Comparison of ENCODE assay signal across 11 mouse cellular contexts in genomic region chr8:85602737-85603136, GRCm38 (mm10). TPM values are rescaled to one million over a fixed set of nuclear protein-coding genes. Genes with fewer than 3 reads are reported as not detected.
DNase-seq lines count a peak whose midpoint lies in the region; TF ChIP-seq lines count a peak whose summit lies in the region.
"Had no signal": no experiment of that assay in that cellular context is flagged by ENCODE, and none has a peak within 500 bp of the region (broad histone marks: within the 10 kb centered on the region; RNA-seq: fewer than 3 reads in every experiment).

No protein-coding gene starts in this region.

- no peak; a peak in 1 of 4 replicates for TF ChIP-seq POLR2A in MEL (IDR thresholded peaks at IDR 0.05; ENCODE audit: control insufficient read depth in 1 of 2, insufficient read depth in 1 of 2, low read depth in 1 of 2, low read length in 2 of 2, poor library complexity in 1 of 2)
- TF ChIP-seq POLR2A in lung, adult 2 months (IDR thresholded peaks at IDR 0.05; ENCODE audit: borderline replicate concordance, extremely low read depth, low read depth, low read length) = no peak

- WGBS in lung, adult 2 months = 84% methylated on average over 4 of the region's 4 CpGs

- H3K9me3 ChIP-seq in MEL (replicated peaks; ENCODE audit: insufficient read depth, low read length) = no peaks in the 10 kb centered on the region
- H3K9me3 ChIP-seq: embryonic facial prominence, embryonic 13.5 days; G1E; hindbrain, embryonic 12.5 days had no signal

- TF ChIP-seq RAD21 in MEL (IDR thresholded peaks at IDR 0.05; ENCODE audit: low read depth, low read length) = no peak

- peaks cover 0 to 18% of the 10 kb centered on the region in 2 experiments; a peak in 2 of 4 replicates for H3K36me3 ChIP-seq in MEL (ENCODE audit: control insufficient read depth in 1 of 2, insufficient read depth in 2 of 2, low read length in 2 of 2)
- H3K36me3 ChIP-seq: embryonic facial prominence, embryonic 13.5 days; G1E; hindbrain, embryonic 12.5 days had no signal

- peak overlapping the region; percentile 36 for H3K9ac ChIP-seq in MEL (ENCODE audit: control insufficient read depth, low read depth, low read length, poor library complexity, severe bottlenecking)
- H3K9ac ChIP-seq: embryonic facial prominence, embryonic 13.5 days; hindbrain, embryonic 12.5 days had no signal

- TF ChIP-seq EP300 in MEL (IDR thresholded peaks at IDR 0.05; ENCODE audit: low read depth in 1 of 2, low read length in 2 of 2) = no peak

- H3K4me3 ChIP-seq in MEL (ENCODE audit: control insufficient read depth in 1 of 2, insufficient read depth in 1 of 2, low read depth in 2 of 2, low read length in 2 of 2) = 0 out of 4 replicates have a peak overlapping the region, but pooled peaks of 1 of the 2 experiments have one; percentile 1
- H3K4me3 ChIP-seq in lung, adult 2 months (replicated peaks; ENCODE audit: extremely low read depth, low read depth, low read length) = no peak overlapping the region
- H3K4me3 ChIP-seq: embryonic facial prominence, embryonic 13.5 days; hindbrain, embryonic 12.5 days had no signal

- peaks cover 7 to 28% of the 10 kb centered on the region in 2 experiments; a peak in 3 of 4 replicates for H3K4me1 ChIP-seq in MEL (ENCODE audit: control insufficient read depth in 1 of 2, insufficient read depth in 2 of 2, low read length in 2 of 2)
- H3K4me1 ChIP-seq in lung, adult 2 months (ENCODE audit: control insufficient read depth, insufficient read depth, low read length) = no peaks in the 10 kb centered on the region
- H3K4me1 ChIP-seq: embryonic facial prominence, embryonic 13.5 days; hindbrain, embryonic 12.5 days had no signal

- no peaks in the 10 kb centered on the region; a peak in 1 of 4 replicates for H3K27me3 ChIP-seq in MEL (ENCODE audit: control insufficient read depth in 1 of 2, insufficient read depth in 2 of 2, low read length in 2 of 2)
- H3K27me3 ChIP-seq: embryonic facial prominence, embryonic 13.5 days; hindbrain, embryonic 12.5 days had no signal

- no peaks in the 10 kb centered on the region for H3K79me2 ChIP-seq in MEL (ENCODE audit: control insufficient read depth, insufficient read depth, low read length, poor library complexity)

- peak overlapping the region; percentile 23; the same call in 1 of the 2 replicates for H3K27ac ChIP-seq in MEL (ENCODE audit: control insufficient read depth, low read depth, low read length)
- H3K27ac ChIP-seq: embryonic facial prominence, embryonic 13.5 days; hindbrain, embryonic 12.5 days had no signal

- DNase-seq in 3T3-L1 (ENCODE audit: low read depth, low spot score) = peak; percentile 31
- peak; percentile 49 for DNase-seq in 416B (ENCODE audit: low read depth)
- DNase-seq in MEL (ENCODE audit: low read depth, low spot score) = peak; percentile 61
- DNase-seq in R1 (ENCODE audit: low read depth, low spot score) = peak; percentile 37
- no peak for DNase-seq in thymus, postnatal 36 days
- DNase-seq in testis, postnatal 10 days (ENCODE audit: low spot score) = no peak
- no peak for DNase-seq in lung, adult 2 months
- DNase-seq in kidney, postnatal 10 days = no peak

- TF ChIP-seq CTCF in MEL (IDR thresholded peaks at IDR 0.05 in 2 of 3, conservative IDR thresholded peaks at IDR 0.05 in 1 of 3; ENCODE audit: control insufficient read depth in 1 of 3, insufficient read depth in 1 of 3, low read depth in 2 of 3, low read length in 3 of 3, poor library complexity in 1 of 3, severe bottlenecking in 1 of 3) = no peak
- no peak for TF ChIP-seq CTCF in lung, adult 2 months (IDR thresholded peaks at IDR 0.05; ENCODE audit: insufficient read depth, low read length)

TF ChIP-seq in MEL, 35 proteins besides CTCF, POLR2A, EP300 and RAD21:
- TF ChIP-seq MXI1 (IDR thresholded peaks at IDR 0.05; ENCODE audit: low read depth, low read length) = no peak
- TF ChIP-seq TBP (IDR thresholded peaks at IDR 0.05; ENCODE audit: low read depth, low read length) = 0 out of 2 replicates have a peak, but pooled peaks have one; percentile 46
- no peak for TF ChIP-seq MAX (IDR thresholded peaks at IDR 0.05; ENCODE audit: low read length)
- peak; percentile 79 for TF ChIP-seq NELFE (IDR thresholded peaks at IDR 0.05; ENCODE audit: low read depth, low read length)
- no peak for TF ChIP-seq TCF12 (IDR thresholded peaks at IDR 0.05; ENCODE audit: low read depth, low read length)

RNA-seq across cellular contexts. Expression of gene Dnaja2, which starts 47.6 kb away (rescaled TPM):
- total RNA-seq in MEL (2012; rRNA removed) = 189 and 207 TPM in 2 replicates
- 100 to 1,000 TPM in 1 of 2 experiments, not detected in 1; 307 TPM for polyA plus RNA-seq in MEL (2012; ENCODE audit: insufficient read depth in 1 of 2, insufficient read length in 2 of 2, low read depth in 1 of 2, low replicate concordance in 2 of 2, missing spikeins in 1 of 2)
- polyA plus RNA-seq in lung, adult 2 months (2012; rRNA removed) = 5.5 and 10.9 TPM in 2 replicates

Comparison
In these comparisons a context has a peak if more than half of its experiments do, and no peak if none do; other contexts are left out.
1. DNase-seq: peak in 3T3-L1 (single experiment), 416B (single experiment), MEL (single experiment) and R1 (single experiment); none in thymus, postnatal 36 days (0 of 2), testis, postnatal 10 days (single experiment), lung, adult 2 months (single experiment) and kidney, postnatal 10 days (single experiment).